Comparison of ENCODE assay signal across 8 mouse cellular contexts in genomic region chr5:18359376-18360280, GRCm38 (mm10). TPM values are rescaled to one million over a fixed set of nuclear protein-coding genes. Genes with fewer than 3 reads are reported as not detected.
DNase-seq lines count a peak whose midpoint lies in the region; ATAC-seq and TF ChIP-seq lines count a peak whose summit lies in the region.

No protein-coding gene starts in this region.

- H3K36me3 ChIP-seq in hindbrain, postnatal 0 days (ENCODE audit: insufficient read depth, low read length): no peaks in the 10 kb centered on the region
- no peaks in the 10 kb centered on the region for H3K36me3 ChIP-seq in midbrain, embryonic 14.5 days (ENCODE audit: control insufficient read depth, insufficient read depth, low read length)

- no peak for TF ChIP-seq CTCF in hindbrain, postnatal 0 days (IDR thresholded peaks at IDR 0.05; ENCODE audit: low read depth)

- WGBS in hindbrain, postnatal 0 days: under 1% methylated on average over 72 of the region's 76 CpGs
- WGBS in midbrain, embryonic 14.5 days: under 1% methylated on average over 76 of the region's 76 CpGs

- peak overlapping the region; percentile 88 for H3K9ac ChIP-seq in hindbrain, postnatal 0 days (replicated peaks; ENCODE audit: low read length)
- peak overlapping the region; percentile 90 for H3K9ac ChIP-seq in midbrain, embryonic 14.5 days (replicated peaks; ENCODE audit: low read length)

- intact Hi-C loops in left cerebral cortex, postnatal 36 days (cut with DNase I): loop anchor here (5.0 kb wide), 3 partner anchors 42 to 272 kb away; no protein-coding TSS in a partner anchor

- peak; percentile 87 for ATAC-seq in hindbrain, postnatal 0 days
- peak; percentile 86 for ATAC-seq in midbrain, embryonic 14.5 days (ENCODE audit: low FRiP score, low TSS enrichment)

- H3K9me3 ChIP-seq in hindbrain, postnatal 0 days (ENCODE audit: low read length): no peaks in the 10 kb centered on the region
- no peaks in the 10 kb centered on the region; the same call in 1 of the 2 replicates for H3K9me3 ChIP-seq in midbrain, embryonic 14.5 days (ENCODE audit: control insufficient read depth, low read length)

- peak overlapping the region; percentile 87 for H3K4me3 ChIP-seq in hindbrain, postnatal 0 days (ENCODE audit: low read length)
- H3K4me3 ChIP-seq in midbrain, embryonic 14.5 days (replicated peaks; ENCODE audit: low read depth, low read length): peak overlapping the region; percentile 82

- peak overlapping the region; percentile 87 for H3K27ac ChIP-seq in hindbrain, postnatal 0 days
- peak overlapping the region; percentile 86 for H3K27ac ChIP-seq in midbrain, embryonic 14.5 days (replicated peaks; ENCODE audit: low read depth, low read length)

- no peaks in the 10 kb centered on the region for H3K4me1 ChIP-seq in hindbrain, postnatal 0 days (ENCODE audit: insufficient read depth, low read length)
- peaks cover 11% of the 10 kb centered on the region; the same call in 1 of the 2 replicates for H3K4me1 ChIP-seq in midbrain, embryonic 14.5 days (ENCODE audit: control insufficient read depth, insufficient read depth, low read length)

- H3K27me3 ChIP-seq in hindbrain, postnatal 0 days (ENCODE audit: insufficient read depth, low read length): no peaks in the 10 kb centered on the region
- H3K27me3 ChIP-seq in midbrain, embryonic 14.5 days (ENCODE audit: control insufficient read depth, insufficient read depth, low read length): no peaks in the 10 kb centered on the region

- peak; percentile 33 to 51 for DNase-seq in left cerebral cortex, adult 18-20 months (ENCODE audit: low spot score in 2 of 2)
- no peak for DNase-seq in left cerebral cortex, adult 11 months (ENCODE audit: low spot score)
- peak; percentile 75 to 84 for DNase-seq in cerebellum, postnatal 25 days
- peak; percentile 36 for DNase-seq in gastrocnemius, postnatal 10 days
- peak; percentile 60 for DNase-seq in hindbrain, postnatal 0 days (ENCODE audit: low spot score)
- peak; percentile 58 to 82 for DNase-seq in left cerebral cortex, postnatal 36 days (ENCODE audit: low spot score in 2 of 2)
- peak; percentile 77 for DNase-seq in midbrain, embryonic 14.5 days
- peak; percentile 62 for DNase-seq in testis, postnatal 10 days (ENCODE audit: low spot score)

- H3K4me2 ChIP-seq in hindbrain, postnatal 0 days (ENCODE audit: low read depth, low read length): peak overlapping the region; percentile 89
- H3K4me2 ChIP-seq in midbrain, embryonic 14.5 days (ENCODE audit: low read length): peak overlapping the region; percentile 90

RNA-seq across cellular contexts. Expression of gene Gnai1, which starts 0.5 kb away (rescaled TPM):
- total RNA-seq in left cerebral cortex, adult 18-20 months (2021): 100 to 1,000 TPM; 170 to 173 TPM
- 10 to 100 TPM; 10.5 to 11.6 TPM for total RNA-seq in gastrocnemius, postnatal 10 days (2021)
- total RNA-seq in hindbrain, postnatal 0 days (2014; rRNA removed): 51.1 and 61.2 TPM in 2 replicates
- polyA plus RNA-seq in hindbrain, postnatal 0 days (2015; fragmentation: Nextera tagmentation; extraction: Ambion mirVana): 87.5 and 95.9 TPM in 2 replicates
- total RNA-seq in left cerebral cortex, postnatal 36 days (2021): 100 to 1,000 TPM; 166 to 182 TPM
- polyA plus RNA-seq in midbrain, embryonic 14.5 days (2014; fragmentation: Nextera tagmentation; extraction: Ambion mirVana): 84.7 and 87.2 TPM in 2 replicates
